Mouse (Mus musculus) CH12.LX (cell line): ENCODE data around the gene Abraxas1. TPM values are rescaled to one million over a fixed set of nuclear protein-coding genes. Genes with fewer than 3 reads are reported as not detected.

Experiments used
- DNase-seq: peaks from one replicate; pipeline ENCODE4 v3.0.0-alpha.2; 2013; ENCODE audit errors: extremely low read depth
- H3K27ac ChIP-seq: 2 replicates; pipeline ENCODE4 v1.5.1; 2012; ENCODE audit warnings: low read depth, mild to moderate bottlenecking, control low read depth, moderate library complexity; ENCODE audit not compliant: insufficient read depth
- H3K27me3 ChIP-seq: replicated peaks from 2 replicates; pipeline ENCODE3; 2012; ENCODE audit warnings: inconsistent platforms
- H3K36me3 ChIP-seq, 2 experiments: replicated peaks in 1 of 2; 2 replicates each; pipeline versions ENCODE3 to v1.6.1; 2012; ENCODE audit warnings: inconsistent platforms in 1 of 2, low read length in 1 of 2, mild to moderate bottlenecking in 1 of 2, mixed read lengths in 1 of 2, moderate library complexity in 1 of 2; ENCODE audit not compliant: control insufficient read depth in 1 of 2, insufficient read depth in 1 of 2
- H3K4me1 ChIP-seq, 2 experiments: 2 replicates each; pipeline ENCODE4 v1.6.1; 2012; ENCODE audit warnings: inconsistent platforms in 1 of 2, moderate library complexity in 1 of 2; ENCODE audit not compliant: insufficient read depth in 2 of 2, control insufficient read depth in 1 of 2
- H3K4me2 ChIP-seq: 2 replicates; pipeline ENCODE4 v1.6.1; 2012; ENCODE audit warnings: low read depth, mild to moderate bottlenecking, control low read depth; ENCODE audit not compliant: poor library complexity, insufficient read depth, severe bottlenecking
- H3K4me3 ChIP-seq, 3 experiments: fragments of 150-350 bp in 1 of 3; sonication (generic) in 1 of 3; replicated peaks in 1 of 3; 2 replicates each; pipeline versions ENCODE3 to v1.5.1; 2011 to 2012; ENCODE audit warnings: low read depth in 2 of 3, low read length in 2 of 3, mild to moderate bottlenecking in 2 of 3, moderate library complexity in 2 of 3, control low read depth in 1 of 3, improper control_type of control experiment in 1 of 3, inconsistent platforms in 1 of 3, mixed read lengths in 1 of 3; ENCODE audit not compliant: poor library complexity in 1 of 3
- H3K79me2 ChIP-seq: replicated peaks from 2 replicates; pipeline ENCODE4 v1.6.1; 2012; ENCODE audit warnings: mild to moderate bottlenecking, moderate library complexity; ENCODE audit not compliant: control insufficient read depth, poor library complexity, insufficient read depth, severe bottlenecking; ENCODE audit errors: extremely low read depth
- H3K9ac ChIP-seq: 2 replicates; pipeline ENCODE4 v1.6.1; 2012; ENCODE audit warnings: low read depth, mild to moderate bottlenecking, control low read depth, moderate library complexity; ENCODE audit not compliant: insufficient read depth
- H3K9me3 ChIP-seq: replicated peaks from 2 replicates; pipeline ENCODE3; 2012; ENCODE audit warnings: low read length, inconsistent platforms, mixed read lengths
- CTCF ChIP-seq, 2 experiments: IDR thresholded peaks in 1 of 2; conservative IDR thresholded peaks in 1 of 2; 2 replicates each; pipeline ENCODE4 v1.5.1; 2011 to 2012; ENCODE audit warnings: low read depth in 2 of 2, low read length in 2 of 2, improper control_type of control experiment in 1 of 2, inconsistent platforms in 1 of 2, mild to moderate bottlenecking in 1 of 2, moderate library complexity in 1 of 2
- EP300 ChIP-seq: IDR thresholded peaks from 2 replicates; pipeline ENCODE4 v1.6.1; 2011; ENCODE audit warnings: low read length, improper control_type of control experiment
- GABPA ChIP-seq: IDR thresholded peaks from 2 replicates; pipeline ENCODE4 v1.6.1; 2012; ENCODE audit warnings: low read depth, low read length, improper control_type of control experiment, inconsistent platforms; ENCODE audit not compliant: insufficient replicate concordance
- HCFC1 ChIP-seq: IDR thresholded peaks from 2 replicates; pipeline ENCODE4 v1.6.1; 2012; ENCODE audit warnings: low read depth, mild to moderate bottlenecking, inconsistent platforms, low read length, improper control_type of control experiment
- JUND ChIP-seq: conservative IDR thresholded peaks from 2 replicates; pipeline ENCODE4 v1.6.1; 2011; ENCODE audit warnings: low read depth, low read length, improper control_type of control experiment
- MAFK ChIP-seq: IDR thresholded peaks from 2 replicates; pipeline ENCODE4 v1.6.1; 2011; ENCODE audit warnings: low read length, improper control_type of control experiment; ENCODE audit not compliant: insufficient replicate concordance
- MAZ ChIP-seq: IDR thresholded peaks from 2 replicates; pipeline ENCODE4 v1.6.1; 2012; ENCODE audit warnings: low read depth, mild to moderate bottlenecking, inconsistent platforms, low read length, improper control_type of control experiment, moderate library complexity
- NRF1 ChIP-seq: IDR thresholded peaks from 2 replicates; pipeline ENCODE4 v1.6.1; 2014; ENCODE audit warnings: low read depth, mild to moderate bottlenecking, inconsistent platforms, low read length, improper control_type of control experiment, moderate library complexity
- PAX5 ChIP-seq: IDR thresholded peaks from 2 replicates; pipeline ENCODE4 v1.6.1; 2012; ENCODE audit warnings: low read length, inconsistent platforms, mixed read lengths
- POLR2A ChIP-seq: IDR thresholded peaks from 2 replicates; pipeline ENCODE4 v1.6.1; 2011; ENCODE audit warnings: low read depth, mild to moderate bottlenecking, improper control_type of control experiment, low read length
- POLR2AphosphoS2 ChIP-seq: IDR thresholded peaks from 2 replicates; pipeline ENCODE4 v1.6.1; 2011; ENCODE audit warnings: low read depth, low read length, improper control_type of control experiment
- RAD21 ChIP-seq: IDR thresholded peaks from 2 replicates; pipeline ENCODE4 v1.6.1; 2011; ENCODE audit warnings: low read depth, mild to moderate bottlenecking, low read length, improper control_type of control experiment, moderate library complexity
- RCOR1 ChIP-seq: conservative IDR thresholded peaks from 2 replicates; pipeline ENCODE4 v1.6.1; 2012; ENCODE audit warnings: low read depth, mild to moderate bottlenecking, inconsistent platforms, low read length, improper control_type of control experiment
- SIN3A ChIP-seq: IDR thresholded peaks from 2 replicates; pipeline ENCODE4 v1.6.1; 2012; ENCODE audit warnings: low read length, improper control_type of control experiment, inconsistent platforms
- SMC3 ChIP-seq: IDR thresholded peaks from 2 replicates; pipeline ENCODE4 v1.6.1; 2011; ENCODE audit warnings: low read depth, low read length, improper control_type of control experiment
- TCF12 ChIP-seq: IDR thresholded peaks from 2 replicates; pipeline ENCODE4 v1.6.1; 2014; ENCODE audit warnings: low read depth, mild to moderate bottlenecking, inconsistent platforms, low read length, improper control_type of control experiment
- UBTF ChIP-seq: IDR thresholded peaks from 2 replicates; pipeline ENCODE4 v1.6.1; 2012; ENCODE audit warnings: low read depth, mild to moderate bottlenecking, inconsistent platforms, low read length, improper control_type of control experiment, moderate library complexity
- ZC3H11A ChIP-seq: IDR thresholded peaks from 2 replicates; pipeline ENCODE4 v1.6.1; 2012; ENCODE audit warnings: low read depth, mild to moderate bottlenecking, inconsistent platforms, low read length, improper control_type of control experiment
- dilution Hi-C: fragments of 300-500 bp; cut with MboI; formaldehyde crosslinking; loops from 2 replicates; pipeline ENCODE4 v1.14.3; 2020; ENCODE audit warnings: low sequenced_read_pairs; ENCODE audit not compliant: extremely low pct_unique_long_range_greater_than_20kb, extremely low pct_ligation_motif_present
- in situ Hi-C: fragments of 300-500 bp; cut with MboI; formaldehyde crosslinking; loops from 3 replicates; pipeline ENCODE4 v1.14.3; 2019; ENCODE audit warnings: low sequenced_read_pairs, low pct_ligation_motif_present, low pct_unique_long_range_greater_than_20kb, mixed read lengths
- polyA plus RNA-seq: library from polyadenylated mRNA; unstranded; fragments of >175 nt; gene quantifications from 2 replicates; pipeline ENCODE4 v1.2.1, GENCODE M21; 2012; ENCODE audit warnings: low read depth; ENCODE audit not compliant: insufficient read length
- total RNA-seq, 2 experiments: library from RNA; depleted of rRNA; stranded (reverse); fragments of 300-350 nt in 1 of 2; fragments of >200 nt in 1 of 2; gene quantifications; 2 replicates each; pipeline ENCODE4 v1.2.3; 2012 to 2014

The Abraxas1 gene
- total and polyA plus RNA-seq, 3 experiments = 13.4 to 34.9 (median 30.9) TPM

GRCm38 (mm10) chr5:100864438-100864837 lies 43.7 kb upstream of the Abraxas1 start:
- in situ Hi-C loops (no loop called here), dilution Hi-C loops (no loop called here)
- Histone ChIP-seq H3K4me1 (peaks cover 5 to 8% of the 10 kb centered on the region in 2 experiments; a peak in 3 of 4 replicates), H3K79me2 (no peaks in the 10 kb centered on the region), H3K27me3 (no peaks in the 10 kb centered on the region), H3K36me3 (no peaks in the 10 kb centered on the region), H3K4me3 (no peak overlapping the region), H3K4me2 (no peak overlapping the region), H3K9me3 (no peaks in the 10 kb centered on the region), H3K9ac (no peak overlapping the region), H3K27ac (no peak overlapping the region)
- DNase-seq = no peak
- no peak for TF ChIP-seq RAD21
- no peak for TF ChIP-seq SIN3A
- TF ChIP-seq MAZ = no peak
- no peak for TF ChIP-seq HCFC1
- TF ChIP-seq POLR2AphosphoS2 = no peak
- no peak for TF ChIP-seq EP300
- no peak for TF ChIP-seq RCOR1
- no peak for TF ChIP-seq PAX5
- no peak for TF ChIP-seq GABPA
- TF ChIP-seq CTCF (conservative IDR thresholded peaks at IDR 0.05 in 1 of 2, IDR thresholded peaks at IDR 0.05 in 1 of 2; ENCODE audit: low read depth in 2 of 2, low read length in 2 of 2) = no peak
- no peak for TF ChIP-seq ZC3H11A

- TF ChIP-seq JUND (no peak), TCF12 (no peak), PAX5 (no peak), POLR2A (no peak), MAFK (no peak), SMC3 (no peak), NRF1 (no peak), UBTF (no peak)
- Histone ChIP-seq H3K27ac (no peak overlapping the region), H3K27me3 (no peaks in the 10 kb centered on the region), H3K4me2 (no peak overlapping the region), H3K4me1 (peaks cover 2 to 8% of the 10 kb centered on the region in 2 experiments; a peak in 2 of 4 replicates), H3K9me3 (no peaks in the 10 kb centered on the region), H3K36me3 (no peaks in the 10 kb centered on the region), H3K4me3 (no peak overlapping the region), H3K79me2 (no peaks in the 10 kb centered on the region), H3K9ac (no peak overlapping the region)
- in situ Hi-C loops = no loop called here
- dilution Hi-C loops = no loop called here
- DNase-seq = no peak
These were observed 42.3 kb upstream of the Abraxas1 start for GRCm38 (mm10) chr5:100863091-100863490.
